Mouse (Mus musculus): ENCODE measurements at regions not wholly inside any gene's neighbourhood (a gene's known extent, or its start where the extent isn't known, plus 50 kb on each side); places are given as distances from the start of the nearest gene placed in this dataset.

DNA sequence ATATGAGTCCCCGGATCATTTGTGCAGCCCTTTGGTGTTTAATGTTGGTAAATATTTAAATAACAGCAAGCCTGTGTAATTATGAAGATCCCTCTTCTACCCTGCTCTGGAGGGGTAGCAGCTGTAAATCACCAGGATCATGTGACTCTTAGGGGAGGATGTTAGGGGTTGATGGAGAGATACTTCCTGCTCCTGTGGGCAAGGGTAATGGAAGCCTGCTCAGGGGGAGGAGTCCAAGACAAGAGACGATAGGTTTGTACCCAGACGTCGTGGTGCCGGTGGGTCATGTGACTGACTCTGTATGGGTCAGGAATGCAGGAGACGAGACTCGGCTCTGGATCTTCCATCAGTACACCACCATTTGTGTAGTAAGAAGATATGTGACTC lies 166.7 kb downstream of the Cdh26 start:
- TF ChIP-seq CTCF (IDR thresholded peaks at IDR 0.05; ENCODE audit: borderline replicate concordance, insufficient read depth, low read depth, low read length): no peak
- no peak for TF ChIP-seq POLR2A (IDR thresholded peaks at IDR 0.05; ENCODE audit: borderline replicate concordance, insufficient read depth, low read length)
